Mouse (Mus musculus) CH12.LX (cell line): ENCODE results near the gene Olfr108. TPM values are rescaled to one million over a fixed set of nuclear protein-coding genes. Genes with fewer than 3 reads are reported as not detected.

Experiments
- DNase-seq: peaks from one replicate; pipeline ENCODE4 v3.0.0-alpha.2; 2013; ENCODE audit errors: extremely low read depth
- H3K27ac ChIP-seq: 2 replicates; pipeline ENCODE4 v1.5.1; 2012; ENCODE audit warnings: low read depth, mild to moderate bottlenecking, control low read depth, moderate library complexity; ENCODE audit not compliant: insufficient read depth
- H3K27me3 ChIP-seq: replicated peaks from 2 replicates; pipeline ENCODE3; 2012; ENCODE audit warnings: inconsistent platforms
- H3K36me3 ChIP-seq, 2 experiments: replicated peaks in 1 of 2; 2 replicates each; pipeline versions ENCODE3 to v1.6.1; 2012; ENCODE audit warnings: inconsistent platforms in 1 of 2, low read length in 1 of 2, mild to moderate bottlenecking in 1 of 2, mixed read lengths in 1 of 2, moderate library complexity in 1 of 2; ENCODE audit not compliant: control insufficient read depth in 1 of 2, insufficient read depth in 1 of 2
- H3K4me1 ChIP-seq, 2 experiments: 2 replicates each; pipeline ENCODE4 v1.6.1; 2012; ENCODE audit warnings: inconsistent platforms in 1 of 2, moderate library complexity in 1 of 2; ENCODE audit not compliant: insufficient read depth in 2 of 2, control insufficient read depth in 1 of 2
- H3K4me2 ChIP-seq: 2 replicates; pipeline ENCODE4 v1.6.1; 2012; ENCODE audit warnings: low read depth, mild to moderate bottlenecking, control low read depth; ENCODE audit not compliant: poor library complexity, insufficient read depth, severe bottlenecking
- H3K4me3 ChIP-seq, 3 experiments: fragments of 150-350 bp in 1 of 3; sonication (generic) in 1 of 3; replicated peaks in 1 of 3; 2 replicates each; pipeline versions ENCODE3 to v1.5.1; 2011 to 2012; ENCODE audit warnings: low read depth in 2 of 3, low read length in 2 of 3, mild to moderate bottlenecking in 2 of 3, moderate library complexity in 2 of 3, control low read depth in 1 of 3, improper control_type of control experiment in 1 of 3, inconsistent platforms in 1 of 3, mixed read lengths in 1 of 3; ENCODE audit not compliant: poor library complexity in 1 of 3
- H3K79me2 ChIP-seq: replicated peaks from 2 replicates; pipeline ENCODE4 v1.6.1; 2012; ENCODE audit warnings: mild to moderate bottlenecking, moderate library complexity; ENCODE audit not compliant: control insufficient read depth, poor library complexity, insufficient read depth, severe bottlenecking; ENCODE audit errors: extremely low read depth
- H3K9ac ChIP-seq: 2 replicates; pipeline ENCODE4 v1.6.1; 2012; ENCODE audit warnings: low read depth, mild to moderate bottlenecking, control low read depth, moderate library complexity; ENCODE audit not compliant: insufficient read depth
- H3K9me3 ChIP-seq: replicated peaks from 2 replicates; pipeline ENCODE3; 2012; ENCODE audit warnings: low read length, inconsistent platforms, mixed read lengths
- E2F4 ChIP-seq: IDR thresholded peaks from 2 replicates; pipeline ENCODE4 v1.6.1; 2011; ENCODE audit warnings: low read depth, low read length, improper control_type of control experiment; ENCODE audit not compliant: insufficient replicate concordance
- ELF1 ChIP-seq: IDR thresholded peaks from 2 replicates; pipeline ENCODE4 v1.6.1; 2014; ENCODE audit warnings: low read depth, mild to moderate bottlenecking, inconsistent platforms, low read length, improper control_type of control experiment
- ETS1 ChIP-seq: conservative IDR thresholded peaks from 2 replicates; pipeline ENCODE4 v1.6.1; 2012; ENCODE audit warnings: low read depth, mild to moderate bottlenecking, inconsistent platforms, low read length, improper control_type of control experiment, moderate library complexity
- JUND ChIP-seq: conservative IDR thresholded peaks from 2 replicates; pipeline ENCODE4 v1.6.1; 2011; ENCODE audit warnings: low read depth, low read length, improper control_type of control experiment
- MAFK ChIP-seq: IDR thresholded peaks from 2 replicates; pipeline ENCODE4 v1.6.1; 2011; ENCODE audit warnings: low read length, improper control_type of control experiment; ENCODE audit not compliant: insufficient replicate concordance
- MAZ ChIP-seq: IDR thresholded peaks from 2 replicates; pipeline ENCODE4 v1.6.1; 2012; ENCODE audit warnings: low read depth, mild to moderate bottlenecking, inconsistent platforms, low read length, improper control_type of control experiment, moderate library complexity
- NELFE ChIP-seq: IDR thresholded peaks from 2 replicates; pipeline ENCODE4 v1.6.1; 2011; ENCODE audit warnings: low read depth, low read length, improper control_type of control experiment
- UBTF ChIP-seq: IDR thresholded peaks from 2 replicates; pipeline ENCODE4 v1.6.1; 2012; ENCODE audit warnings: low read depth, mild to moderate bottlenecking, inconsistent platforms, low read length, improper control_type of control experiment, moderate library complexity
- dilution Hi-C: fragments of 300-500 bp; cut with MboI; formaldehyde crosslinking; loops from 2 replicates; pipeline ENCODE4 v1.14.3; 2020; ENCODE audit warnings: low sequenced_read_pairs; ENCODE audit not compliant: extremely low pct_unique_long_range_greater_than_20kb, extremely low pct_ligation_motif_present
- in situ Hi-C: fragments of 300-500 bp; cut with MboI; formaldehyde crosslinking; loops from 3 replicates; pipeline ENCODE4 v1.14.3; 2019; ENCODE audit warnings: low sequenced_read_pairs, low pct_ligation_motif_present, low pct_unique_long_range_greater_than_20kb, mixed read lengths
- polyA plus RNA-seq: library from polyadenylated mRNA; unstranded; fragments of >175 nt; gene quantifications from 2 replicates; pipeline ENCODE4 v1.2.1, GENCODE M21; 2012; ENCODE audit warnings: low read depth; ENCODE audit not compliant: insufficient read length
- total RNA-seq, 2 experiments: library from RNA; depleted of rRNA; stranded (reverse); fragments of 300-350 nt in 1 of 2; fragments of >200 nt in 1 of 2; gene quantifications; 2 replicates each; pipeline ENCODE4 v1.2.3; 2012 to 2014

Gene Olfr108
- total and polyA plus RNA-seq, 3 experiments, result not detected

DNA sequence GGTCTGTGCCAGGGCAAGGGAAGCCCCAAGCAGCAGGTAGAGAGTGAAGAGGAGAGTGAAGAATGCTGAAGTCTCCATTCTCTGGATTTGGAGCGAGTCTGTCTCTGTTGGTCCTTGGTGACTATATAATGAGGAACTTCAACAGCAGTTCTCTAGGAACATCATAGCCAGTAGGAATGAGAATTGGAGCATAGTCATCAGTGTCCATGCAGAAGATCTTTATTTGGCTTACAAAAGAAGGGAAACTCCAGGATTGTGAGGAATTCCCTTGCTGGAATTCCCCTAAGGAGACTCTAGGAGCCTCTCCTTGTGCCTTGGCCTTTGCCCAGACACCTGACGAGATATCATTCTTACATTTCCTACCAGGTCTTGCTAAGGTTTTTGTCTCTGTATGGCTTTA lies 38.2 kb downstream of the Olfr108 start, which contains the start of gene H2-M2:
TSS of gene H2-M2 (minus strand) at position 101 of the 400 bp plus-strand sequence.
- no peak for TF ChIP-seq MAFK
- no peak for TF ChIP-seq ETS1
- TF ChIP-seq UBTF, result no peak
- TF ChIP-seq E2F4, result no peak
- no peaks in the 10 kb centered on the region for H3K4me1 ChIP-seq
- no peak within 1 kb of the TSS for H3K4me3 ChIP-seq
- H3K27me3 ChIP-seq, result no peaks in the 10 kb centered on the region
- H3K9me3 ChIP-seq, result peaks cover 14% of the 10 kb centered on the region
- H3K79me2 ChIP-seq, result no peaks in the 10 kb centered on the region
- dilution Hi-C loops (no loop called here), in situ Hi-C loops (no loop called here)
- no peaks in the 10 kb centered on the region for H3K36me3 ChIP-seq
- no peak within 1 kb of the TSS for H3K27ac ChIP-seq
- H3K4me2 ChIP-seq, result no peak within 1 kb of the TSS
- DNase-seq, result no peak
- H3K9ac ChIP-seq, result no peak within 1 kb of the TSS

DNA sequence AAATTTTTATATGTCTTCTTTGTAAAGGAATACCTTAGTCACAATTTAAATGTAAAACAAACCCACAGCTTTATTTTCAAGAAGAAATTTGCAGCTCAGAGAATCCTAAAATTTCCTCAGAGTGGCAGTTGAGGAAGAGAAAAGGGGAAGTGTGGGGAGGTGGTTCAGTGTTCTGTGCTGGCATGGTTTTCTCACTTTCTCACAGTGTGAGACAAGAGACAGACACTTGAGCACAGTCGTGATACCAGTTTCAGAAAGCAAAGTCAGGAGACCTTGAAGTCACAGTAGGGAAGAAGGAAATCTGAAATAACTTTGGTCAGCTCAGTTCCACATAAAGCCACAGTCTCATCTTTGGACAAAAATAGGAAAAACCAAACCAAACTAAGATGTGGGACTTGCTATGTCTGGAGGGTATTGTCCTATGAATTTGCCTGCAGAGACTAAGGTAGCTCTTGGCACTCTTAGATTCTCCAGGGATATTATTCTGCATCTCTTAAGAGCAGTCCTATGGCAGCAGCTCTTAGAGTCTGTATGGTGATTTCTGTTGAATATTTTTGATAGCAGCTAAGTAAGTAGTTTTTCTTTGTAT lies 46.7 kb downstream of the Olfr108 start, which contains the start of gene Olfr110:
TSS of gene Olfr110 (plus strand) at position 539 of the 589 bp plus-strand sequence.
- no peak within 1 kb of the TSS for H3K9ac ChIP-seq

More for the DNA sequence above, 46.7 kb downstream of the Olfr108 start, which contains the start of gene Olfr110:
- Histone ChIP-seq H3K9me3 (peaks cover 3% of the 10 kb centered on the region), H3K27ac (no peak within 1 kb of the TSS), H3K4me3 (no peak within 1 kb of the TSS), H3K4me1 (no peaks in the 10 kb centered on the region), H3K79me2 (no peaks in the 10 kb centered on the region), H3K4me2 (no peak within 1 kb of the TSS), H3K27me3 (no peaks in the 10 kb centered on the region), H3K36me3 (no peaks in the 10 kb centered on the region)
- dilution Hi-C loops, result no loop called here
- no peak for TF ChIP-seq NELFE
- no peak for TF ChIP-seq ELF1
- no peak for TF ChIP-seq MAZ
- TF ChIP-seq JUND, result no peak
- peak; percentile 1 for DNase-seq
- in situ Hi-C loops, result no loop called here

Other genes with a start within 250 kb of the Olfr108 start
Only the 20 nearest of the 25 such genes appear.
- gene Olfr97, start 208.2 kb upstream of the Olfr108 start, total RNA-seq (2012; rRNA removed), result not detected in 2 replicates
- not detected in 2 replicates for gene Olfr97, start 208.2 kb upstream of the Olfr108 start, total RNA-seq (2014; rRNA removed)
- not detected in 2 replicates for gene Olfr97, start 208.2 kb upstream of the Olfr108 start, polyA plus RNA-seq
- gene Olfr98, start 181.7 kb upstream of the Olfr108 start, total RNA-seq (2012; rRNA removed), result 0.21 TPM in 1 of 2 replicates, not detected in the other
- not detected in 2 replicates for gene Olfr98, start 181.7 kb upstream of the Olfr108 start, total RNA-seq (2014; rRNA removed)
- gene Olfr98, start 181.7 kb upstream of the Olfr108 start, polyA plus RNA-seq, result 0.44 and 0.70 TPM in 2 replicates
- 72.2 and 88.6 TPM in 2 replicates for gene H2-M3, start 175.3 kb upstream of the Olfr108 start, total RNA-seq (2012; rRNA removed)
- gene H2-M3, start 175.3 kb upstream of the Olfr108 start, total RNA-seq (2014; rRNA removed), result 71.7 and 72.8 TPM in 2 replicates
- gene H2-M3, start 175.3 kb upstream of the Olfr108 start, polyA plus RNA-seq, result 46.1 and 49.0 TPM in 2 replicates
- gene Olfr99, start 162.0 kb upstream of the Olfr108 start, total RNA-seq (2012; rRNA removed), result 0.08 and 0.25 TPM in 2 replicates
- gene Olfr99, start 162.0 kb upstream of the Olfr108 start, total RNA-seq (2014; rRNA removed), result not detected in 2 replicates
- 2.2 and 3.4 TPM in 2 replicates for gene Olfr99, start 162.0 kb upstream of the Olfr108 start, polyA plus RNA-seq
- gene Olfr101, start 141.2 kb upstream of the Olfr108 start, total RNA-seq (2012; rRNA removed), result not detected in 2 replicates
- gene Olfr101, start 141.2 kb upstream of the Olfr108 start, total RNA-seq (2014; rRNA removed), result not detected in 2 replicates
- gene Olfr101, start 141.2 kb upstream of the Olfr108 start, polyA plus RNA-seq, result 0.21 and 0.27 TPM in 2 replicates
- not detected in 2 replicates for gene Olfr102, start 128.4 kb upstream of the Olfr108 start, total RNA-seq (2012; rRNA removed)
- gene Olfr102, start 128.4 kb upstream of the Olfr108 start, total RNA-seq (2014; rRNA removed), result not detected in 2 replicates
- gene Olfr102, start 128.4 kb upstream of the Olfr108 start, polyA plus RNA-seq, result not detected in 2 replicates
- not detected in 2 replicates for gene Olfr103, start 105.8 kb upstream of the Olfr108 start, total RNA-seq (2012; rRNA removed)
- not detected in 2 replicates for gene Olfr103, start 105.8 kb upstream of the Olfr108 start, total RNA-seq (2014; rRNA removed)
- gene Olfr103, start 105.8 kb upstream of the Olfr108 start, polyA plus RNA-seq, result not detected in 2 replicates
- not detected in 2 replicates for gene Olfr104-ps, start 85.9 kb upstream of the Olfr108 start, total RNA-seq (2012; rRNA removed)
- gene Olfr104-ps, start 85.9 kb upstream of the Olfr108 start, total RNA-seq (2014; rRNA removed), result not detected in 2 replicates
- not detected in 2 replicates for gene Olfr104-ps, start 85.9 kb upstream of the Olfr108 start, polyA plus RNA-seq
- not detected in 2 replicates for gene Olfr105-ps, start 66.4 kb upstream of the Olfr108 start, total RNA-seq (2012; rRNA removed)
- gene Olfr105-ps, start 66.4 kb upstream of the Olfr108 start, total RNA-seq (2014; rRNA removed), result not detected in 2 replicates
- not detected in 2 replicates for gene Olfr105-ps, start 66.4 kb upstream of the Olfr108 start, polyA plus RNA-seq
- not detected in 2 replicates for gene Olfr106-ps, start 55.1 kb upstream of the Olfr108 start, total RNA-seq (2012; rRNA removed)
- not detected in 2 replicates for gene Olfr106-ps, start 55.1 kb upstream of the Olfr108 start, total RNA-seq (2014; rRNA removed)
- not detected in 2 replicates for gene Olfr106-ps, start 55.1 kb upstream of the Olfr108 start, polyA plus RNA-seq
- gene Olfr107, start 46.3 kb upstream of the Olfr108 start, total RNA-seq (2012; rRNA removed), result not detected in 2 replicates
- gene Olfr107, start 46.3 kb upstream of the Olfr108 start, total RNA-seq (2014; rRNA removed), result not detected in 2 replicates
- gene Olfr107, start 46.3 kb upstream of the Olfr108 start, polyA plus RNA-seq, result 0.05 TPM in 1 of 2 replicates, not detected in the other
- gene Olfr109, start 13.4 kb downstream of the Olfr108 start, total RNA-seq (2012; rRNA removed), result not detected in 2 replicates
- not detected in 2 replicates for gene Olfr109, start 13.4 kb downstream of the Olfr108 start, total RNA-seq (2014; rRNA removed)
- not detected in 2 replicates for gene Olfr109, start 13.4 kb downstream of the Olfr108 start, polyA plus RNA-seq
- not detected in 2 replicates for gene H2-M2, start 38.1 kb downstream of the Olfr108 start, total RNA-seq (2012; rRNA removed)
- gene H2-M2, start 38.1 kb downstream of the Olfr108 start, total RNA-seq (2014; rRNA removed), result not detected in 2 replicates
- 2.1 and 2.9 TPM in 2 replicates for gene H2-M2, start 38.1 kb downstream of the Olfr108 start, polyA plus RNA-seq
- gene Olfr110, start 47.0 kb downstream of the Olfr108 start, total RNA-seq (2012; rRNA removed), result not detected in 2 replicates
- not detected in 2 replicates for gene Olfr110, start 47.0 kb downstream of the Olfr108 start, total RNA-seq (2014; rRNA removed)
- not detected in 2 replicates for gene Olfr110, start 47.0 kb downstream of the Olfr108 start, polyA plus RNA-seq
- gene Olfr111, start 62.5 kb downstream of the Olfr108 start, total RNA-seq (2012; rRNA removed), result not detected in 2 replicates
- not detected in 2 replicates for gene Olfr111, start 62.5 kb downstream of the Olfr108 start, total RNA-seq (2014; rRNA removed)
- gene Olfr111, start 62.5 kb downstream of the Olfr108 start, polyA plus RNA-seq, result not detected in 2 replicates
- gene Olfr112, start 124.0 kb downstream of the Olfr108 start, total RNA-seq (2012; rRNA removed), result not detected in 2 replicates
- gene Olfr112, start 124.0 kb downstream of the Olfr108 start, total RNA-seq (2014; rRNA removed), result not detected in 2 replicates
- not detected in 2 replicates for gene Olfr112, start 124.0 kb downstream of the Olfr108 start, polyA plus RNA-seq
- gene Olfr113, start 132.2 kb downstream of the Olfr108 start, total RNA-seq (2012; rRNA removed), result not detected in 2 replicates
- gene Olfr113, start 132.2 kb downstream of the Olfr108 start, total RNA-seq (2014; rRNA removed), result not detected in 2 replicates
- not detected in 2 replicates for gene Olfr113, start 132.2 kb downstream of the Olfr108 start, polyA plus RNA-seq
- not detected in 2 replicates for gene Olfr114, start 147.3 kb downstream of the Olfr108 start, total RNA-seq (2012; rRNA removed)
- gene Olfr114, start 147.3 kb downstream of the Olfr108 start, total RNA-seq (2014; rRNA removed), result not detected in 2 replicates
- gene Olfr114, start 147.3 kb downstream of the Olfr108 start, polyA plus RNA-seq, result not detected in 2 replicates
- gene Olfr115, start 181.6 kb downstream of the Olfr108 start, total RNA-seq (2012; rRNA removed), result not detected in 2 replicates
- not detected in 2 replicates for gene Olfr115, start 181.6 kb downstream of the Olfr108 start, total RNA-seq (2014; rRNA removed)
- not detected in 2 replicates for gene Olfr115, start 181.6 kb downstream of the Olfr108 start, polyA plus RNA-seq
- gene Olfr116, start 181.7 kb downstream of the Olfr108 start, total RNA-seq (2012; rRNA removed), result not detected in 2 replicates
- not detected in 2 replicates for gene Olfr116, start 181.7 kb downstream of the Olfr108 start, total RNA-seq (2014; rRNA removed)
- not detected in 2 replicates for gene Olfr116, start 181.7 kb downstream of the Olfr108 start, polyA plus RNA-seq